Mouse (Mus musculus): Measurements from ENCODE around the gene Trim45.

The Trim45 gene

DNA sequence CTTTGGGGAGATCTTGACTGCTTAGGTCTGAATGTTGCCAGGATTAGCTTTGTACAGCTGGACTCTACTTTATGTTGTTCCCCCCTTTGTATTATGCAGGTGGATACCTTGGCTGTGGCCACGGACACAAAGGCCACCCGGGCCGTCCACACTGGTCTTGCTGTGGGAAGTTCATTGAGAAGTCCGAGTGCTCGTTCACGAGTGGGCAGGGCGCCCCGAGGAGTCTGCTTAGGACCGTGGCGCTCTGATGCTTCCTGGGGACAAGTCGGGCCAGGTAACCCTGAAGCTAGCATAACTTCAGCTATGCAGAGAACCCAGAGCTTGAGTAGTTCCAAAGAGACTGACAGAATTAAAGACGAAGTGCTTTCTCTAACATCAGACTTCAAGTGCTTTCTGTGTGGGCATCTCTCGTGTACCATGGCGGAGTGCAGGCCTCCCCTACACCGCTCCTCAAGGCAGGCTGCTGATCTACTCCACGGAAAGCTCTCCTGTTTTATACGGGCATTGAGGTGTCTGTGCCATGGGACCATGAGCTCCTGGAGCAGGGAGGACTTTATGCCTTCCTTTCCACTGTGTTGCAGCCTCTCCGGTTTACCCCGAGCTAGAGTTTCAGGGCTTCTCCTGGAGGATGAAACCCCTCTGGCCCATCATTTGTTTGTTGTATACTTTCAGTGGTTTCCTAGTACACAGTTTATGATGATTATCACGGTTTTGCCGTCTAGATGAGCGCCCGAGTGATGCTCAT, 9.5 kb downstream of the Trim45 start:
- DNase-seq (ENCODE audit: low read depth): no peak

DNA sequence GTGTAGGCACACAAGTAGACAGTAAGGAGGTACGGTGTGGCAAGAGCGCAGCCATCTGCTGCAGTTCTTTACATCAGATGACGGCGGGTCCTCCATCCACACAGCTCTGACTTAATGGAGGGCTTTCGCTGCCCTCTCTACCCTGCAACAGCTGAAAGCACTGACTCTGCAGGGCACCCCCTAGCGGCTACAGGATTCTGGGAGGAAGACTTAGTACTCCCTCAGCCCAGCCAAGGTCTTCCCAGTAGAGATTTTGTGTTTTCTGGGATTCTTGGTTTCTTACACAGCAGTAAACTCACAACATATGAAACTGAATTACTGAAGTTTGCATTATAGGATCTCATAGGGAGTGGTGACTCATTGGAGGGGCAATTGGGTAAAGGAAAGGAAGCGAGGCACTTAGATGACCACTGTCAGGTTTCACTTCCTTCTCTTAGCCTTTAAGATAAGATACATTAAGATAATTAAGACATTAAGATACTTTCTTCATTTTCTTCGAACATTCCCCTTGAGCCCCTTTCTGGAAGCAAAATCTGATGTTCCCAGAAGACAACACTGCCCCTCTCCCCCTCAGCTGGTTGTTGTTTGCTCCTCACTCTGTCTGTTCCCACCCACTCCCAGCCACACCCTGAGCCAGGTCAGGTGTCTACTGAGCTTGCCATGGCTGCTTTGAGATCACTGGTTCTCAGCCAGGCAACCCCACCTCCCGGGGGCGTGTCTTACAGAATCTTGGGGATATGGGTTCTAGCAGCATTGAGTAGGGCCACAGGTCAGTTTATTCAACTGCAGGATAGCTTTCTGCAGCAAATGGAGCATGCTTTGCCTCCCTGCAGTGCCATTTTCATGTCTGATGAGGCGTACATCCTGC, 10.3 kb downstream of the Trim45 start:
- no peak for DNase-seq (ENCODE audit: low read depth)

DNA sequence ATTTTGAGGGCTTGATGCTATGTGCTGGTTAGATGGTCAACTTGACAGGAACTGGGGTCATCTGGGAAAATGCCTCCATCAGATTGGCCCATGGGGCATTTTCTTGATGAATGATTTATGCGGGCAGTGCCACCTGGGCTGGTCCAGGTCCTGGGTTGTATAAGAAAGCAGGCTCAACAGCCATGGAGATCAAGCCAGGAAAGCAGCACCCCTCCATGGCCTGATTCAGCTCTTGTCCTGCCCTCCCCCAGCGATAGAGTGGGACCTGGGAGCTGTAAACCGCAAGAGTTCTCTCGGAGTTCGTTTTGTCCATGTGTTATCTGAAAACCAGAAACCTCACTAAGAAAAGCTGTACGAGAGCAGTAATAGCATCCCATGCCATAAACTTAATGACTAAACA, 13.5 kb downstream of the Trim45 start:
- no peak for DNase-seq (ENCODE audit: low read depth)

DNA sequence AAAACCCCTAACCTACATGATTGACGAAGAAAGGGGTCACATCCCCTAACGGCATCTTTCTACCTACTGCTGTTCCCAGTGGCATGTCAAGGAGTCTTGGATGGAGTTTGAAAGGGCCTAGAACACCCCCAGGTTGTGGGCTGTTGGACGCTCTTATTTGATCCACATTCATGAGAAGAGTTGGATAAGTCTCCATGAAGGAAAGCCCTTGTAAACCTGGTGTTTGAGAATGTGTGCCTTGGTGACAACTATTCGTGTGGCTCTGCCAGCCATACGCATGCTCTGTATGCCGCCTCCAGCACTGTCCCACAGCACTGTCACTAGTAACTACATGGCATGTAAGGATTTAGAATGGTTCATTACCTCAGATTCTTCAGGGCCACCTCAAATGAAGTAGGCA, 14.2 kb downstream of the Trim45 start:
- no peak for DNase-seq (ENCODE audit: low read depth)

DNA sequence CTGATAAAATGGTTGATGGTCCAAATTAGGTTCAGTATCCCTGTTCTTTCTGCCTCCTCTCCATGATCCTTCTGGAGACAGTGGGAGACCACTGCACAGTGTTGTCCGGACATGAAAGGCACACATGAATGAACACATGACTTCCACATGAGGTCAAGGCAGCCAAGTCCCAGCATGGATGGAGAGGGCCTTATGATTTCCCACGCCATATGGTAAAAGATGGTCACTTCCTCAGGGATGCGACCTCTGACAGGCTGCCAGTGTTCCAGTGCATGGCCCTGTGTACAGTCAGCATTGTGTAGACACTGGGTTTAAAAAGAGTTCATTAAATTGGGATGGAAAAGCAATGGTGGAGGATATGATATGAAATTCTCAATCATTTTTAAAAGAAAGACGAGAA, 16.2 kb downstream of the Trim45 start:
- no peak for DNase-seq (ENCODE audit: low read depth)

DNA sequence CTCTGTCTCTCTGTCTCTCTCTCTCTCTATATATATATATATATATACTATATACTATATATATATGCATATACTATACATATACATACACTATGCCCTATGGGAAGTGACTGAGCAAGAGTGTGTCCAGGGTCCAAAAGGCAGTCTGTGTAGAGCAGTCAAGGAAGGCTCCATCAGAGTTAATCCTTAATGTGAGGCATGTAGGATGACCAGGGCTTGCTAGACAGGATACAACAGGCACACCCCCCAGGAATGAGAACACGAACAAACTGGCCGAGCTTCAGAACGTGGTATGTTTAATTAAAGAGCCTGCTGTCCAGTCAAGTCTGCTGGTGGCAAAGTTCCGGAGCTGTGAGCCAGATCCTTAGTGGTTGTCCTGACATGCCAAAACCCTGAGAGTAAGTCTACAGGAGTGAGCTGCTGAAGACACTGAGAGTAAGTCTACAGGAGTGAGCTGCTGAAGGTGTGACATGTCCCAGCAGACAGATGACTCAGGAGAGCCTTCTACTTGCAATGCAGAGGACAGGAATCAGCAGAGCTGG, 18.6 kb downstream of the Trim45 start:
- no peak for DNase-seq (ENCODE audit: low read depth)

DNA sequence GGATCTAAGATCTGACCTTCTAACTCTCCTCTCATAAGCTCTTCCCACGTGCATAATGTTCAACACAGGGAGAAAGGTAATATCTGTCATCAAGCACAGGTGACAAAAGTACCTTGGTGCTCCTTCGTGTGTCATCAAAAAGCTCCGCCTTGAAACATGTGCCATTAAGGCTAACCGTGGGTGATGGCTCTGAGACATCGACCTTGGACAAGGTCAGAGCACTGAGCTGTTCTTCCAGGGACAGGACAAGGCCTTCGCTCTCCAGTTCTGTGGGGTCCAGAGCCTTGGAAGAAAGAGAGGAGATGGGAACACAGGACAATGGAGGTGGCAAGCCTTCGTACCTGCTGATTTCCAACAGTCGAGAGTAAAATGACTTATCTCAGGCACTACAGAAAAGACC, 25.3 kb downstream of the Trim45 start:
- no peak for DNase-seq (ENCODE audit: low read depth)

DNA sequence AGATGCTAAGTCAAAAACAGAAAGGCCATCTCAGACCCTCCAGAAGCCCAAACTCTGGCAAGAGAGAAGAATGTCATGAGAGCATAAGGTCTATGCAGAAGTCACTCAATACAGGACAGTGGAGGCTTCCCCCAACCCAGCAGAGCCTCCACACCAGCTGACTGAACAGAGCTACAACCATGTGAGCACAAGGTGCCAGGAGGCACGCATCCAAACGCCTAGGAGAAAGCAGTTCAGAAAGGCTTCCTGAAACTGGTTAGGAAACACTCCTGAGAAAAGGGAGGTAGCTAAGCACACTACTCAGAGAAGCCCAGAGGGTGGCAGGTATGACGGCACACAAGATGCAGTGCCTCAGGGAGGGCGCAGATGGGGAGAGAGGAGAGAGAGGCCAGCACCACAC, 29.5 kb downstream of the Trim45 start:
- no peak for DNase-seq (ENCODE audit: low read depth)

DNA sequence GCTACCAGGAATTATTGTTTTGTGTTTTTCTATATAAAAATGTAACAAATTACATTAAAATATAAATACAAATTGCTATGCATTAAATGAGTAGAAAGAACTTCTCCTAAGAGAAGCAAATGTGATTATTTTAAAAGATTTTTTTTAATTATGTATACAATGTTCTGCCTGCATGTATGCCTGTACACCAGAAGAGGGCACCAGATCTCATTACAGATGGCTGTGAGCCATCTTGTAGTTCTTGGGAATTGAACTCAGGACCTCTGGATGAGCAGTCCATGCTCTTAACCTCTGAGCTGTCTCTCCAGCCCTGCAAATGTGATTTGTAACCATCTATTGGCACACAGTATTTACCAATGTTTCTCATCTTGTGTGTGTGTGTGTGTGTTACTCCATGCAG, 32.6 kb downstream of the Trim45 start:
- DNase-seq (ENCODE audit: low read depth): no peak

DNA sequence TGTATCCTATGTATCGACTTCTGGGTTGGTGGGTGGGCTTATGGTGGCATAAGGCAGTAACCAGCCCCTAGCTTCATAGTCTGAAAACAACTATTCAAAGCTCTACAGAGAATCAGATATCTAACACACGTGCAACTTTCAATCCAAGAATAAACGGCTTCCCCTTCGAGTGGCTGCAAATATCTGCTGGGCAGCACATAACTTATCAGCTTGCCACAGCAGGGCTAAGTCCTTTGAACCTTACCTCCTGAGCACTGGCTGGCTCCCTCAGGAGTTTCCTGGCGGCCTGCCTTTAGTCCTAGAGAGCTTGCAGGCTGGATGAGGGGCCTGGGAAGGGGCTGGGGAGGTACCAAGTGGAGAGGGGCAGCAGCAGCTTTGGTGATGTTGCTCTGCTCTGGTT, 39.0 kb downstream of the Trim45 start:
- DNase-seq (ENCODE audit: low read depth): peak; percentile 33

DNA sequence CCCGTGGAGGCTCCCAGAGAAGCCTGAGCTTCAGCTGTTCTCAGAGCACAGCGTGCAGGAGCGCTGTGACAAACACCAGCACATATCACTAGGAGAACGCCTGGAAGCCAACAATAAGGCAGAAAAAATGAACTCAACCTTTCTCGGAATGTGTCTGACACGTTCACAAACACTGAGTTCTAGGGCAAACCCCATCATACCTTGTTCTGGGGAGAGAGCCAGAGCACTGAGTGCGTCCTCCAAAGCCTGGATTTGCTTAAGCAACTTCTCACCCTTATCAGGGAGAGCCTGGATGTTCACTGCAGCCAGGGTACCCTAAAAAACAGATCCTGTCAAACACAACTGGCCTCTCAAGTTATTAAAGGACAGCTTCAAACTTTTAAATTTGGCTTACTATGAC, 39.5 kb downstream of the Trim45 start:
- no peak for DNase-seq (ENCODE audit: low read depth)

DNA sequence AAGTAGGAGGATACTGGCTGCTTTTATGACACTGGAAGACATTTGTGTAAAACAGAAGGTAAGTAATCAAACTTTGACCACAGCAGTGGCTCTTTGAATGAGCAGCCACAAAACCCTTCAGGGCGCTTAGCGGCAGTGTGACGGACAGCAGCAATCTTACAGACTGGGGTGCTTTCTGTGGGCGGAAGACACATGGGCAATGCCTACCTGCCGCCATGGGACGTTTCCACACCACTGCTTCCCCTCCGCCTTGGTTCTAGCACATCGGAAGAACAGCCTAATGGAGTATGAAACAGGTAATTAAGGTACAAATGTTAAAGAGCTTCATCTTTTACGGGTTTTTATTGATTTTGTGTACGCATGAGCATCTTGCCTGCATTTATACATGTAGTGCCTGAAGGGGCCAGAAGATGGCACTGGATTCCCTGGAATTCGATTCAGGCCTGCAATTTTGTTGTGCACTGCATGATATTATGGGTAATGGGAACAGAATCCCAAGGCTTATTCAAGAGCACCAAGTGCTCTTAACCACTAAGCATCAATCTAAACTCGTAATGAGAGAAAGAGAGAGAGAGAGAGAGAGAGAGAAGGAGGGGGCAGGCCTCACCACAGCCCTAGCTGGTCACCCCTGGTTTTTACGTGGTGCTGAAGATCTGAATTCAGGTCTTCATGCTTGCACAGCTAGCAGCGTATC, 42.0 kb downstream of the Trim45 start:
- peak; percentile 13 for DNase-seq (ENCODE audit: low read depth)

DNA sequence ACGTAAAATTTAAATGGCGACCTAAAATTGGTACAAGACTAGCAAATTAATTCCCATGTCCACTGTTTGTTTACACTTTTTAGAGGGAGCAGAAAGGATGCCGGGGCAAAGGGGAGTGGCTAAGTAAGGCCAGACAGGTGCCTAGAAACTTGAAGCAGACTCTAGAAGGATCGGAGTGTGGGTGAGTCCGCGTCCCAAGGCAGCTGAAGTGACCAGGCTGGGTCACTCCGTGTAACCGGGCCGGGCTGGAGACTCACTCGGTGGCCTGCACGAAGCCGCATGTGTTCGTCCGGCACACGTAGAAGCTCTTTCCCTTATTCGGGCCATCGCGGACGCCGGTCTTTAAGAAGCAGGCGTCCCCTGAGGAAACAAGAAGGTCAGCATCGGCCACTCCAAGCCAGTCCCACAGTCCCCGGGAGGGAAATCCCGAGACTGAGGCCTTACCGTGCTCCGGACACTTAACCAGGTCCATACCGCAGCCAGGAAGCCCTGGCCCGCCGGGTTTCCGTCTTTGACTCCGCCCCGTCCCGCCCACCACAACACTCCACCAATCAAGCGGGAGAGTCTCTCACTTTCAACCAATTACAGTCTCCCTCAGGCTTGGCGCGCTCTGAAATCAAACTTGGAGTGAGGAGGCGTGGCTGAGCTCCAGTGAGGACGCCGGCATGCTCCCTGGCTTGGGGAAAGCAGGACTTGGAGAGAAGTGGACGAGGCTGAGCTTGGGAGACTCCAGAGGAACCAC, 47.3 kb downstream of the Trim45 start, which contains the start of gene Ttf2:
Gene Ttf2, minus strand, starts transcription at position 488 of the 742 bp plus-strand sequence.
- peak; percentile 88 for DNase-seq (ENCODE audit: low read depth)

DNA sequence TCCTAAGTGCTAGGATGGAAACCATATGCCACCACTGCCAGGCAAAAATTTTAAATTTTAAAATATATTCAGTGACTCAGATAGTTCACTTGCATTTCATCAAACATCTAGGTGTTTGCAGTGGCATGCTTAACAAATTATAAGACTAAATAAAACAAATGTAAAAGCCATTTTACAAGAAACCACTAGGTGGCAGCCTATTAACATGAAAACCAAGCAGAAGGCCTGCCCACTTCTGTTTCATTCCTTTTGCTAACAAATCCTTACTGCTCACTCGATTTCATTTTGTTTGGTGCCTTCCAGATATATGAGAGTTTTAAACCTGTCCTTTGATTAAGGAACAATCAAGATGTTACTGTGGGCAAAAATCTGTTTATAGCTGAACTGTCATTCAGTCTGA, 51.9 kb downstream of the Trim45 start:
- DNase-seq (ENCODE audit: low read depth): peak; percentile 17

DNA sequence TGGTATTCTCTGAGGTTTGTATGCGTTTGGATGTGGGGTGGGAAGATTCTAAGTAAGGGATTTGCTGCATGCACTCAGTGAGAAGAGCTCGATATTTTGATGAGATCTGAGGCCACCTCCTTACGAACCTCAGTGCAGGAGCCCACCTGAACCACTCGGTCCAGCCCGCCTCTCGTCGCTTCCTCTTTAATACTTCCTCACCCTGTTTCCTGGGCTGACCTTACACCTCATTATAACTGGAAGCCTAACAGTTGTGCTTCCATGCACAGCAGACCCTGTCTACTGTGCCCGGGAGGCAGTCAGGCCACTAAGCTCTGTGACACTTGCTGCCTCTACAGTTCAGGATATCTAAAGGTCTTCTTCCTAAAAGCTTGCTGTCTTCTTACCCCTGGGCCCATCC, 57.3 kb downstream of the Trim45 start:
- no peak for DNase-seq (ENCODE audit: low read depth)
